Mouse (Mus musculus) lung, embryonic 14.5 days (tissue): ENCODE measurements around the gene Gm49416. TPM values are rescaled to one million over a fixed set of nuclear protein-coding genes. Genes with fewer than 3 reads are reported as not detected.

Source experiments
- ATAC-seq: fragments of 200-750 bp; cut with Nextera tagmentation; 2 replicates; pipeline ENCODE4 v1.8.0; 2017; ENCODE audit warnings: mild to moderate bottlenecking, moderate TSS enrichment, moderate library complexity; ENCODE audit not compliant: insufficient read depth
- DNase-seq: peaks from one replicate; pipeline ENCODE4 v3.0.0-alpha.2; 2015
- H3K27ac ChIP-seq: fragments of 300-500 bp; sonication (generic); 2 replicates; pipeline ENCODE4 v1.5.1; 2014; ENCODE audit warnings: low read depth, mild to moderate bottlenecking, moderate library complexity
- H3K27me3 ChIP-seq: fragments of 300-500 bp; sonication (generic); 2 replicates; pipeline ENCODE4 v1.6.1; 2014; ENCODE audit warnings: low read length, control low read depth; ENCODE audit not compliant: insufficient read depth
- H3K36me3 ChIP-seq: fragments of 300-500 bp; sonication (generic); 2 replicates; pipeline ENCODE4 v1.6.1; 2014; ENCODE audit warnings: control low read depth; ENCODE audit not compliant: insufficient read depth
- H3K4me1 ChIP-seq: fragments of 300-500 bp; sonication (generic); 2 replicates; pipeline ENCODE4 v1.6.1; 2014; ENCODE audit warnings: antibody characterized with exemption, control low read depth; ENCODE audit not compliant: insufficient read depth
- H3K4me2 ChIP-seq: fragments of 300-500 bp; sonication (generic); 2 replicates; pipeline ENCODE4 v1.6.1; 2014; ENCODE audit warnings: mild to moderate bottlenecking
- H3K4me3 ChIP-seq: fragments of 300-500 bp; sonication (generic); 2 replicates; pipeline ENCODE4 v1.5.1; 2014; ENCODE audit warnings: low read depth, low read length
- H3K9ac ChIP-seq: fragments of 300-500 bp; sonication (generic); 2 replicates; pipeline ENCODE4 v1.6.1; 2014
- H3K9me3 ChIP-seq: fragments of 300-500 bp; sonication (generic); 2 replicates; pipeline ENCODE4 v1.6.1; 2016; ENCODE audit warnings: low read depth, low read length, control low read depth
- CTCF ChIP-seq: IDR thresholded peaks from 2 replicates; pipeline ENCODE4 v1.5.1; 2016; ENCODE audit warnings: antibody characterized with exemption, low read depth
- WGBS: fragments of 180-500 bp; shearing (Covaris S2); extraction: QIAGEN DNeasy Blood & Tissue Kit; methylation state at CpG from one replicate; pipeline ENCODE4 v1.1.7; 2014; 5-methylcytosine and 5-hydroxymethylcytosine counted together
- polyA plus RNA-seq: library from polyadenylated mRNA; unstranded; fragments of >200 nt; fragmentation: Nextera tagmentation; extraction: Ambion mirVana; gene quantifications from 2 replicates; pipeline ENCODE4 v1.2.1, GENCODE M21; 2014

Gm49416 gene
- polyA plus RNA-seq, result 0.37 TPM in 1 of 2 replicates, not detected in the other

DNA sequence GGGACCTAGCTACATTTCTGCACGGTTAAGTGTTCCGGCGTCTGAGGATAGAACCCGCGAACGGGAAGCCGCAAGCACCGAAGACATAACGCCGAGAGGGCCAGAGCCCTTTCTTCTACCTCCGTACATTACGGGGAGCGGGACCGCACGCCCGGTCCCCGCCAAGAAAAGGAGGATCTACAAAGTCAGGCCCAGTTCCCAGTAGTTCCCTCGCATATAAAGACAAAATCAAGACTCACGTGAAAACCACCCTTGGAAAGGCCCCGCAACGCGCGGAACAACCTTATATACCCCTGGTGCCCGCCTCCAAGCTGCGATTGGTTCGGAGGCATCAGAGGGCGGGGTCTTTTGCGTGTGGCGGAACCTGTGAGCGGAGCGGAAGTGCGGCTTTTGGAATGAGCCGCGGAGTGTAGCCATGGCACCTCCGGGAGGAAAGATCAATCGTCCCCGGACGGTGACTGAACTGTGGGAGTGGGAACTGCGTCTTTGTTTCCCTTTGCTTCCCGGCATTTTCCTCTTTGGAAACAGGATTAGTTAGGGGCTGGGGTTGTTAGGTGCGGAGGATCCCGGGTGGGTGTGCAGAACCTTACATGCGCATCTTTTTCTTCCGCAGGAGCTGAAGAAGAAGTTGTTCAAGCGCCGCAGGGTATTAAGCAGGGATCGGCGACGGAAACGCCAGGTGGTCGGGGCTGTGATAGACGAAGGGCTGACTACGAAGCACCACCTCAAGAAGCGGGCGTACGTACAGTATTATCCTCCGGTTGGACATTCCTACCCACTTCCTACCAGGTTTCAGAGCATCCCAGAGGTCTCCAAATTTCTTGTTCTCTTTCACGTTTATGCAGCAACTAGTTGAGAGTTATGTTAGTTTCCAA is at the start of gene Gm49416, which contains the start of gene 1810009A15Rik:
Gene Gm49416 (plus strand): TSS at position 416 of the 875 bp plus-strand sequence.
Gene 1810009A15Rik (plus strand): TSS at position 343 of the 875 bp plus-strand sequence.
- peak within 1 kb of the TSS; percentile 92 for H3K27ac ChIP-seq
- peaks cover 21% of the 10 kb centered on the region for H3K36me3 ChIP-seq
- peak within 1 kb of the TSS; percentile 89 for H3K9ac ChIP-seq
- WGBS, result under 1% methylated on average over 58 of the region's 58 CpGs
- peak within 1 kb of the TSS; percentile 92 for H3K4me2 ChIP-seq
- peak within 1 kb of the TSS; percentile 71 for H3K4me3 ChIP-seq
- no peaks in the 10 kb centered on the region for H3K27me3 ChIP-seq
- peaks cover 4% of the 10 kb centered on the region for H3K4me1 ChIP-seq
- no peak for TF ChIP-seq CTCF
- ATAC-seq, result peak; percentile 95
- peak; percentile 99 for DNase-seq
- H3K9me3 ChIP-seq, result no peaks in the 10 kb centered on the region

GRCm38 (mm10) chr19:8839103-8839907 is 49.4 kb upstream of the Gm49416 start, which contains the start of gene Gng3:
Gene Gng3, minus strand, starts transcription at chr19:8839194.
- H3K4me2 ChIP-seq, result peak within 1 kb of the TSS; percentile 78
- H3K4me3 ChIP-seq, result peak within 1 kb of the TSS; percentile 54
- H3K9ac ChIP-seq, result peak within 1 kb of the TSS; percentile 59
- no peaks in the 10 kb centered on the region for H3K27me3 ChIP-seq
- peak within 1 kb of the TSS; percentile 98 for H3K27ac ChIP-seq
- peaks cover 13% of the 10 kb centered on the region for H3K4me1 ChIP-seq
- H3K36me3 ChIP-seq, result peaks cover 18% of the 10 kb centered on the region
- no peak for DNase-seq
- no peak for ATAC-seq
- 64% methylated on average over 11 of the region's 11 CpGs for WGBS
- TF ChIP-seq CTCF, result no peak
- no peaks in the 10 kb centered on the region for H3K9me3 ChIP-seq

DNA sequence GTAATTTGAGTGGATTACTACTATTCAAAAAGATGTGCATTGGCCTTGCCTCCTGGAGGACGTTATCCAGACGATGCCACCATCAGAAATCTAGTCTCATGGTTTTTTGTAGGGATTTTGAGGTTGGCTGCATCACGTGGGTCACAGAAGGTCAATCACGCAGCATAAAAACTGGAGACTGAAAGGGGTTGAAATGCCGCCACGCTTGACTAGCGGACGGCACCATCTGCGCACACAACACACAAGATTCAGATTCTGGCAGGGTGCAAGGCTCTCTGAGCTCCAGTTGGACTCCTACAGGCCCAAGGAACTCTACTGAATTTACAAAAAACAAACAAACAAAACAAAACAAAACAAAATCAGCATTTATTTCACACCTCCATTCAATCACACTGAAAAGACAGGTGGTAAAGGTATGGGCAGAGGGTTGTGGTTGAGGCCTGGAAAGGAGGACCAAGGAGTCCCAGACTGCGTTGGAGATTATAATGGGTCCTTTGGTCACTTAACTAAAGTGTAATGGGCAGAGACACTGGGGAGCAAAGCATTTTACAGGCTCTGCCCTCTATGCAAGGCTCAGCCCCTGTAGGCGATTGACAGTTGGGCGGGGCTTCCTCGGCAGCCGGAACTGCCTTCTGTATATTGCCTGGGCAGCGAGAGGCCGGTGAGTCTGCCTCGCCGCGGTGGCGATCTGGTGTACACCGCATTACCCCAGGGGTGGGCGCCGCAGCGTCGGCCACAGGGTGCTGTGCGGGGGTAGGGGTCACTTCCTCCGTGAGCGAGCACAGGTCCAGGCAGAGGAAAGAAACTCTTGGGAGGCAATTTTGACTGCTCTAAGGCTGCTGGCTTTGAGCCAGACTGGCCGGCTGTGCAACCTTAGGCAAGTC is 48.6 kb upstream of the Gm49416 start:
- Histone ChIP-seq H3K4me2 (peak overlapping the region; percentile 78), H3K9me3 (no peaks in the 10 kb centered on the region), H3K4me1 (peaks cover 13% of the 10 kb centered on the region), H3K36me3 (peaks cover 10% of the 10 kb centered on the region), H3K27ac (no peak overlapping the region), H3K4me3 (peak overlapping the region; percentile 47), H3K9ac (peak overlapping the region; percentile 61), H3K27me3 (no peaks in the 10 kb centered on the region)
- 24% methylated on average over 29 of the region's 29 CpGs for WGBS
- DNase-seq (peak; percentile 85), ATAC-seq (peak; percentile 35)
- TF ChIP-seq CTCF, result 0 out of 2 replicates have a peak, but pooled peaks have one; percentile 7

DNA sequence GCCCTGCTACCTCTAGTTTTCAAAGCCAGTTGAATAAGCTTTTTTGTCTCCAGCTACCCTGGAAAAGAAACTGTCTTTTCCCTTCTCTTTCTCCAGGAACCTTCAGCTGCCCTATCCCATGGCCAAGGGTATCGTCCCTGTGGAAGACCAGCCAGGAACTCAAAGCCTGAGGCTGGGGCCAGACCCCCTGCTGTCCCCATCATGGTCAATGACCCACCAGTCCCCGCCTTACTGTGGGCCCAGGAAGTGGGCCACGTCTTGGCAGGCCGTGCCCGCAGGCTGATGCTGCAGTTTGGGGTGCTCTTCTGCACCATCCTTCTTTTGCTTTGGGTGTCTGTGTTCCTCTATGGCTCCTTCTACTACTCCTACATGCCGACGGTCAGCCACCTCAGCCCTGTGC is 47.7 kb upstream of the Gm49416 start:
- DNase-seq, result no peak
- ATAC-seq, result no peak
- TF ChIP-seq CTCF, result no peak
- H3K9ac ChIP-seq, result peak overlapping the region; percentile 61
- peaks cover 13% of the 10 kb centered on the region for H3K4me1 ChIP-seq
- H3K9me3 ChIP-seq, result no peaks in the 10 kb centered on the region
- peak overlapping the region; percentile 47 for H3K4me3 ChIP-seq
- peak overlapping the region; percentile 78 for H3K4me2 ChIP-seq
- H3K27ac ChIP-seq, result no peak overlapping the region
- H3K27me3 ChIP-seq, result no peaks in the 10 kb centered on the region
- WGBS, result 89% methylated on average over 7 of the region's 7 CpGs
- H3K36me3 ChIP-seq, result peaks cover 13% of the 10 kb centered on the region; the same call in 1 of the 2 replicates

DNA sequence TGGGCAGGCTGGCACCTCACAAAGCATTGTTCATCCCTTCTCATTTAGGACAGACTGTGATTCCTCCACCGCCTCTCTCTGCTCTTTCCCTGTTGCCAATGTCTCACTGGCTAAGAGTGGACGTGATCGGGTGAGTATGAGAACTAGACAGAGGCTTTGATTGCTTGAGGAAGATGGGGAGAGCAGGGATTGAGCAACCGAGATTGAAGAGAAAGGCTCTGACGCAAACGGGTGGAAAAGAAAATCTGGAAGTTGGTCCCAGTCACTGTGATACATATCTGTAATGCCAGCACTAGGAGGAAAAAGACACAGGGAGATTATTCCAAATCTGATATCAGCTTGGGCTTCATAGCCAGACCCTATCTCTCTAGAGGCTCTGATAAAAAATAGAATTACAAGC is 45.8 kb upstream of the Gm49416 start:
- no peak for DNase-seq
- WGBS, result 83% methylated on average over 6 of the region's 6 CpGs
- no peak for ATAC-seq
- no peak for TF ChIP-seq CTCF
- H3K27ac ChIP-seq, result no peak overlapping the region
- H3K9me3 ChIP-seq, result no peaks in the 10 kb centered on the region
- H3K36me3 ChIP-seq, result peaks cover 32% of the 10 kb centered on the region; the same call in 1 of the 2 replicates
- H3K4me3 ChIP-seq, result no peak overlapping the region
- H3K4me2 ChIP-seq, result no peak overlapping the region
- H3K27me3 ChIP-seq, result no peaks in the 10 kb centered on the region
- H3K4me1 ChIP-seq, result peaks cover 11% of the 10 kb centered on the region
- no peak overlapping the region for H3K9ac ChIP-seq

GRCm38 (mm10) chr19:8844371-8845129 is 44.2 kb upstream of the Gm49416 start:
- H3K9ac ChIP-seq, result no peak overlapping the region
- no peaks in the 10 kb centered on the region for H3K4me1 ChIP-seq
- 64% methylated on average over 5 of the region's 5 CpGs for WGBS
- TF ChIP-seq CTCF, result peak; percentile 80
- no peak overlapping the region for H3K4me3 ChIP-seq
- no peak overlapping the region for H3K4me2 ChIP-seq
- H3K27me3 ChIP-seq, result no peaks in the 10 kb centered on the region
- peak; percentile 93 for DNase-seq
- no peak for ATAC-seq
- H3K36me3 ChIP-seq, result peaks cover 32% of the 10 kb centered on the region; the same call in 1 of the 2 replicates
- no peaks in the 10 kb centered on the region for H3K9me3 ChIP-seq
- no peak overlapping the region for H3K27ac ChIP-seq
